Mouse (Mus musculus): ENCODE measurements around the gene Pigf.

- TF ChIP-seq CTCF (IDR thresholded peaks at IDR 0.05; ENCODE audit: insufficient read depth, low read depth, low read length) (no peak), POLR2A (IDR thresholded peaks at IDR 0.05; ENCODE audit: insufficient read depth, low read depth, low read length) (no peak)
Observed at GRCm38 (mm10) chr17:86971860-86972259, 53.3 kb downstream of the Pigf start.
